Mouse (Mus musculus) brown adipose tissue, adult 24 weeks (tissue): Measurements from ENCODE around the gene Ttf2. TPM values are rescaled to one million over a fixed set of nuclear protein-coding genes. Genes with fewer than 3 reads are reported as not detected.
A peak's percentile ranks its signal among the peaks of the same experiment; 100 is the strongest.

ENCODE experiments used
- H3K27ac ChIP-seq: fragments of 200-500 bp; replicated peaks from 2 replicates; pipeline ENCODE4 v1.5.1; 2012; ENCODE audit warnings: low read depth, mild to moderate bottlenecking, low read length
- H3K4me1 ChIP-seq: fragments of 200-500 bp; 2 replicates; pipeline ENCODE4 v1.6.1; 2012; ENCODE audit warnings: low read length, mixed read lengths; ENCODE audit not compliant: control insufficient read depth, insufficient read depth, insufficient read length
- H3K4me3 ChIP-seq: fragments of 200-500 bp; 2 replicates; pipeline ENCODE4 v1.5.1; 2012; ENCODE audit warnings: low read depth, mild to moderate bottlenecking, low read length, moderate library complexity; ENCODE audit not compliant: insufficient read depth
- polyA plus RNA-seq: library from polyadenylated mRNA; stranded (reverse); fragments of >200 nt; gene quantifications from 2 replicates; pipeline ENCODE4 v1.2.4, GENCODE M21; 2012; ENCODE audit not compliant: missing spikeins, insufficient read depth, insufficient read length

Ttf2 gene
- 2.3 and 4.0 TPM in 2 replicates for polyA plus RNA-seq

DNA sequence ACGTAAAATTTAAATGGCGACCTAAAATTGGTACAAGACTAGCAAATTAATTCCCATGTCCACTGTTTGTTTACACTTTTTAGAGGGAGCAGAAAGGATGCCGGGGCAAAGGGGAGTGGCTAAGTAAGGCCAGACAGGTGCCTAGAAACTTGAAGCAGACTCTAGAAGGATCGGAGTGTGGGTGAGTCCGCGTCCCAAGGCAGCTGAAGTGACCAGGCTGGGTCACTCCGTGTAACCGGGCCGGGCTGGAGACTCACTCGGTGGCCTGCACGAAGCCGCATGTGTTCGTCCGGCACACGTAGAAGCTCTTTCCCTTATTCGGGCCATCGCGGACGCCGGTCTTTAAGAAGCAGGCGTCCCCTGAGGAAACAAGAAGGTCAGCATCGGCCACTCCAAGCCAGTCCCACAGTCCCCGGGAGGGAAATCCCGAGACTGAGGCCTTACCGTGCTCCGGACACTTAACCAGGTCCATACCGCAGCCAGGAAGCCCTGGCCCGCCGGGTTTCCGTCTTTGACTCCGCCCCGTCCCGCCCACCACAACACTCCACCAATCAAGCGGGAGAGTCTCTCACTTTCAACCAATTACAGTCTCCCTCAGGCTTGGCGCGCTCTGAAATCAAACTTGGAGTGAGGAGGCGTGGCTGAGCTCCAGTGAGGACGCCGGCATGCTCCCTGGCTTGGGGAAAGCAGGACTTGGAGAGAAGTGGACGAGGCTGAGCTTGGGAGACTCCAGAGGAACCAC, at the start of gene Ttf2:
Gene Ttf2, minus strand, starts transcription at position 488 of the 742 bp plus-strand sequence.
- Histone ChIP-seq H3K4me3 (peak within 1 kb of the TSS; percentile 72), H3K4me1 (no peaks in the 10 kb centered on the region), H3K27ac (no peak within 1 kb of the TSS)

GRCm38 (mm10) chr3:101018494-101018893, 49.0 kb upstream of the Ttf2 start:
- no peak overlapping the region for H3K27ac ChIP-seq
- H3K4me3 ChIP-seq = no peak overlapping the region
- no peaks in the 10 kb centered on the region for H3K4me1 ChIP-seq

GRCm38 (mm10) chr3:101016050-101016449, 46.6 kb upstream of the Ttf2 start:
- H3K4me3 ChIP-seq = no peak overlapping the region
- no peak overlapping the region for H3K27ac ChIP-seq
- H3K4me1 ChIP-seq = no peaks in the 10 kb centered on the region

DNA sequence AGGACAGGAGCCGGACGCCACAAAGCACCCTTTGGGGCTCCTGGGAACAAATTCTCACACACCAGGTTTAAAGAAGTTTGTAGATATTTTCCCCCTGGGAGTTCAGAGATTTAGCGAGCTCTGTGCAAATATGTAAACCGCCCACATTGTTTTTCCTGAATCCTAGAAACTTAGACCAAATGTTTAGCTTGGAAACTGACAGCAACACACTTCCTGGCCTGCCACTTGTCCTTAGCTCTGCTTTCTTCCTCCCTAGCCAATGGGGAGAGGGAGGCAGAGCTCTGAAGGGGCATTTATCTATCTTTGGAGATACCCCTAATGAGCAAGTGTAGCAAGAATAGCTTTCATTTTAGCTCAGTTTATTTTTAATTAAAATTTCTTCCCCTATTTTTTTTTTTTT, 45.8 kb upstream of the Ttf2 start:
- H3K4me1 ChIP-seq = no peaks in the 10 kb centered on the region
- no peak overlapping the region for H3K27ac ChIP-seq
- no peak overlapping the region for H3K4me3 ChIP-seq

- H3K4me3 ChIP-seq = no peak overlapping the region
- no peaks in the 10 kb centered on the region for H3K4me1 ChIP-seq
- no peak overlapping the region for H3K27ac ChIP-seq
Measured at GRCm38 (mm10) chr3:101013536-101013935, 44.1 kb upstream of the Ttf2 start.

DNA sequence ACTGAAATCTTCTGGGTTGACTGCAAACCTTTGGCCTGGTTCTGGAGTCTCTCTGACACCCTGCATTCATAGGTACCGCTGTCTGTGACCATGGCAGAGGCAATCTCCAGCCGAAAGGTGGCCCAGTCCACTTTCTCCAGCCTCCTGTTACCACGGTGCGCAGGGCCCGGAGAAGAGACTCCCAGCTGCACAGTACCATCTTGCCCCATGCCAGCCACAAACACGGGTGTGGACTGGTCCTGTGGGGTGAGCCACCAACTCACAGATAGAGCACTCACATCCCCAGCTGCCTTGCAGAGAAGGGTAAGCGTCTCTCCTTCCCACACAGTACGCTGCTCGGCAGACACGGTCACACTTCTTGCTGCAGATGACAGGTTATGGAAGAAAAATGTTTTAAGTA, 43.5 kb upstream of the Ttf2 start:
- no peak overlapping the region for H3K4me3 ChIP-seq
- no peak overlapping the region for H3K27ac ChIP-seq
- no peaks in the 10 kb centered on the region for H3K4me1 ChIP-seq

DNA sequence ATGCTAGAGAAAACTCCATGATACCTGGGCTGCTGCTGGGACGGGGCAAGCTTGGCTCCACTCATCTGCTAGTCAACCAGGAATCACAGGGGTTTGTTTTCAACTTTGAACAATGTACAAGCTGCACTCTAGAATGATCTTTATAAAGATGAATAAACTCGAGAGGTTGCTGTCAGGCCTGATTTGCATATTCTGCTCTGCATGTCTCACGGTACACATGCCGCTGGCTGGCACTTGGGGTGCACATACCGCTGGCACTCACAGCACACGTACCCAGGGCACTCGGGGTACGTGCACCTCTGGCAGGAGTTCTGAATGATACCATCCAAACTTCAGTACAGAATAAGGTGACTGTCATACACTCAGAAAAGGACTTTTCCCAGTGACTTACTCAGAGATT, 43.1 kb upstream of the Ttf2 start:
- Histone ChIP-seq H3K27ac (no peak overlapping the region), H3K4me3 (no peak overlapping the region), H3K4me1 (no peaks in the 10 kb centered on the region)

DNA sequence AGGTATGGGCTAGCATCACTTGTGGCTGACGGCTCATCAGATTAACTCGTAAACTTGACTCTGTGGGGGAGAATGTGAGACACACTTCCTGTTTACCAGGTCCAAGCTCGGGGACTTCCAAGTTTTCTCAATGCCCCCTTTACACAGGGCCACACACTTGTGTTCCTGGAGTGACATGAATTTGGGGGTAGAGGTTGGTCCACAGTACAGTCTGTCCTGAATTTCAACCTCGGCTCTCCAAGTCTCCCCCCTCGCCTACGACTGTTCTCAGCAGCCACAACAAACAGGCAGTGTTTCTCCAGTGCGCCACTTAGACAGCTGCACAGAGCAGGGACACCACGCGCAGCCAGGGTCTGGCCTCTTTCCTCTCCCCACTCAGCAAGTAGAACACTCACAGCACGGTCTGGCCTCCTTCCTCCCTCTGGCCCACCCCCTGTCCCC, 42.7 kb upstream of the Ttf2 start:
- Histone ChIP-seq H3K4me1 (no peaks in the 10 kb centered on the region), H3K4me3 (no peak overlapping the region), H3K27ac (no peak overlapping the region)

GRCm38 (mm10) chr3:101011203-101011600, 41.7 kb upstream of the Ttf2 start:
- no peaks in the 10 kb centered on the region for H3K4me1 ChIP-seq
- no peak overlapping the region for H3K4me3 ChIP-seq
- no peak overlapping the region for H3K27ac ChIP-seq

GRCm38 (mm10) chr3:101010589-101011202, 41.2 kb upstream of the Ttf2 start:
- no peak overlapping the region for H3K27ac ChIP-seq
- no peak overlapping the region for H3K4me3 ChIP-seq
- H3K4me1 ChIP-seq = no peaks in the 10 kb centered on the region

GRCm38 (mm10) chr3:101007112-101007782, 37.8 kb upstream of the Ttf2 start:
- Histone ChIP-seq H3K4me1 (no peaks in the 10 kb centered on the region), H3K4me3 (no peak overlapping the region), H3K27ac (no peak overlapping the region)

GRCm38 (mm10) chr3:101005392-101005791, 35.9 kb upstream of the Ttf2 start:
- Histone ChIP-seq H3K27ac (no peak overlapping the region), H3K4me3 (no peak overlapping the region), H3K4me1 (no peaks in the 10 kb centered on the region)

DNA sequence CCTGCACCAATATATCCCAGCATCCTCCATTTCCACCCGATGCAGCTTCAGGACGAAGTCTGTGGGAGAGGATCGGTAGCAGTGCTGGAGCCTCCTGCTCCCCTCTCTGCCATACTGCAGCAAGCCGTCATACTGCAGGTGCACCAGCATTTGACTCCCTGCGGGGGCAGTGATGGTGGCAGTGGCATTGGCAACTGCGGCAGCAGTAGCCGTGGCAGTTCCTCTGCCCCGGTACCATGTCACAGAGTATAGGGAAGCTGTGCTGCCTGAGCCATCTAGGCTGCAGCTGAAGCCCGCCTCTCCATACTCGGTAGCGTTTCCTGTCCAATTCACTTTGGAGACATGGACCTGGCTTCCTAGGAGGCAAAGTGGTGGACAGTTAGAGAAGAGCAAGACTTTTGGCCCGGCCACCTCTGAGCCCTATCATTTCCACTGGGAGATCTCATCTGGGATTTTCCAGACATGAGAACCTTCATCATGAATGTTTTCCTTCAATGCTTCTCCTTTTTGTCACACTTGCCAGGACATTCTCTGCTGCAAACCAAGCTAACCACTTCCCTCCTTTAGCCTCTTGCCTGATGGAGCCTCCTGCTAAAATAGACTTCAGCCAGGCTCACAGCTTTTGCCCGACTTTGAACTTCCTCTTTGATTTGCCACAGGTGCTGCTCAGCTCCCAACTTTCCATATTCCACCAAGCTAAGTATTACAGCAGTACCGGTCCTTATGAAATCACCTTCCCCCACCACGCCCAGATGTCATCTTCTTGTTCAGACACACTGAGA, 34.3 kb upstream of the Ttf2 start:
- H3K27ac ChIP-seq = peak overlapping the region; percentile 74
- no peaks in the 10 kb centered on the region for H3K4me1 ChIP-seq
- H3K4me3 ChIP-seq = no peak overlapping the region

DNA sequence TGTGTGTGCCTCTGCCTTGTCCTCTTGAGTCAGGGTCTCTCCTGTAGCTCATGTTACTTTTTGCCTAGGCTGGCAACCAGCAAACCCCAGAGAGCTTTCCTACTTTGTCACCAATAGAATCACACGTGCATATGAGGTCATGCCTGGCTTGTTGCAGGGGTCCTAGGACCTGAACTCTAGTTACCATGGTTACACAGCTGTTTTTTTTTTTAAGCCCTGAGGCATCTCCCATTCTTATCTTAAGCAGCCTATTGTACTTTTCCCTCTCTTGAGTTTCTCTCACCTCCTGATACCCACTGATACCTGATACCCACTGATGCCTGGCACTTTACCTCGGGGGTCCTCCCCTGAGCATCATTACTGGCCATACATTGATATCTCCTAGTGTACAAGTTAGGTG, 30.3 kb upstream of the Ttf2 start:
- Histone ChIP-seq H3K4me3 (no peak overlapping the region), H3K4me1 (0 out of 2 replicates have a peak, but pooled peaks cover 4% of the 10 kb centered on the region), H3K27ac (no peak overlapping the region)

DNA sequence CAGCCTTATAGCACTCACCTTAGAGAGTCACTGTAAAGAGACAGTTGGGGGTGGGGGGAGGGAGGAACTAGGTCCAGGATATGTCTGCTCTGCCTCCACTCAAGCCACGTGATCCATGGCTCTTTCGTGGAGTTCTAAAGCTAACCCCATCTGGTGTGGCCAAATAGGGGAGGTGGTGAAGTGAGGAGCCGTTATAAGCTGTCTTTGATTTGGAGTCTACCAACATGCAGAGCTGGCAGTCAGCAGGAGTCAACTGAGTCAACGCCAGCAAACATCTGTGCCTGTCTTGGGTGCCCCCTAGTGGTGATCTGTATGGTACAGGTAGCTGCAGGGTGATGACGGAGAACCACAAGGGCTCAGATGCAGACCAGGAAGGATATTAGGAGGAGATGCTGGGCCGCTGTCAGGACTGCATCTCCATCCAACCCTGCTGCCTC, 29.5 kb upstream of the Ttf2 start:
- no peak overlapping the region for H3K4me3 ChIP-seq
- H3K4me1 ChIP-seq = peaks cover 4% of the 10 kb centered on the region; the same call in 1 of the 2 replicates
- no peak overlapping the region for H3K27ac ChIP-seq
